Mouse (Mus musculus): ENCODE results near the gene Eya2. TPM values are rescaled to one million over a fixed set of nuclear protein-coding genes. Genes with fewer than 3 reads are reported as not detected.

The Eya2 gene
- polyA plus RNA-seq, 1 experiment from 2014 or later: 0.76 TPM

GRCm38 (mm10) chr2:165752704-165753103, 157.9 kb downstream of the Eya2 start:
- Histone ChIP-seq H3K9me3 (ENCODE audit: control insufficient read depth, low read length) (no peaks in the 10 kb centered on the region), H3K4me3 (ENCODE audit: control insufficient read depth in 1 of 2, insufficient read depth in 1 of 2, low read depth in 1 of 2, low read length in 2 of 2) (no peak overlapping the region), H3K4me1 (ENCODE audit: control insufficient read depth in 2 of 2, insufficient read depth in 2 of 2, low read length in 2 of 2) (no peaks in the 10 kb centered on the region), H3K27ac (replicated peaks in 1 of 2; ENCODE audit: control insufficient read depth in 1 of 2, insufficient read depth in 1 of 2, low read depth in 2 of 2, low read length in 2 of 2) (no peak overlapping the region), H3K9ac (ENCODE audit: low read length) (no peak overlapping the region), H3K4me2 (ENCODE audit: low read length) (no peak overlapping the region), H3K27me3 (ENCODE audit: control insufficient read depth, insufficient read depth, low read length) (peaks cover 17% of the 10 kb centered on the region; the same call in 1 of the 2 replicates), H3K36me3 (ENCODE audit: control insufficient read depth, insufficient read depth, low read length) (no peaks in the 10 kb centered on the region)
- no peak; the same call in 1 of the 2 replicates for ATAC-seq (ENCODE audit: insufficient number of reproducible peaks, insufficient read depth, low FRiP score, low read depth)
- 73% methylated on average over 4 of the region's 4 CpGs for WGBS

GRCm38 (mm10) chr2:165757799-165758198, 163.0 kb downstream of the Eya2 start:
- WGBS: 75% methylated on average over 15 of the region's 15 CpGs
- H3K9ac ChIP-seq (ENCODE audit: low read length): no peak overlapping the region
- no peaks in the 10 kb centered on the region for H3K9me3 ChIP-seq (ENCODE audit: control insufficient read depth, low read length)
- H3K4me2 ChIP-seq (ENCODE audit: low read length): no peak overlapping the region
- no peak overlapping the region for H3K4me3 ChIP-seq (ENCODE audit: control insufficient read depth in 1 of 2, insufficient read depth in 1 of 2, low read depth in 1 of 2, low read length in 2 of 2)
- H3K36me3 ChIP-seq (ENCODE audit: control insufficient read depth, insufficient read depth, low read length): no peaks in the 10 kb centered on the region
- ATAC-seq (ENCODE audit: insufficient number of reproducible peaks, insufficient read depth, low FRiP score, low read depth): no peak
- H3K4me1 ChIP-seq (ENCODE audit: control insufficient read depth in 2 of 2, insufficient read depth in 2 of 2, low read length in 2 of 2): peaks cover 0 to 2% of the 10 kb centered on the region in 2 experiments; a peak in 1 of 4 replicates
- no peak overlapping the region for H3K27ac ChIP-seq (replicated peaks in 1 of 2; ENCODE audit: control insufficient read depth in 1 of 2, insufficient read depth in 1 of 2, low read depth in 2 of 2, low read length in 2 of 2)
- H3K27me3 ChIP-seq (ENCODE audit: control insufficient read depth, insufficient read depth, low read length): no peaks in the 10 kb centered on the region

- Histone ChIP-seq H3K27me3 (ENCODE audit: control insufficient read depth, insufficient read depth, low read length) (no peaks in the 10 kb centered on the region), H3K27ac (replicated peaks in 1 of 2; ENCODE audit: control insufficient read depth in 1 of 2, insufficient read depth in 1 of 2, low read depth in 2 of 2, low read length in 2 of 2) (no peak overlapping the region), H3K4me1 (ENCODE audit: control insufficient read depth in 2 of 2, insufficient read depth in 2 of 2, low read length in 2 of 2) (peaks cover 0 to 2% of the 10 kb centered on the region in 2 experiments; a peak in 1 of 4 replicates), H3K9me3 (ENCODE audit: control insufficient read depth, low read length) (no peaks in the 10 kb centered on the region), H3K9ac (ENCODE audit: low read length) (no peak overlapping the region), H3K4me2 (ENCODE audit: low read length) (no peak overlapping the region), H3K36me3 (ENCODE audit: control insufficient read depth, insufficient read depth, low read length) (no peaks in the 10 kb centered on the region), H3K4me3 (ENCODE audit: control insufficient read depth in 1 of 2, insufficient read depth in 1 of 2, low read depth in 1 of 2, low read length in 2 of 2) (no peak overlapping the region)
- no peak for ATAC-seq (ENCODE audit: insufficient number of reproducible peaks, insufficient read depth, low FRiP score, low read depth)
- WGBS: 11% methylated on average over 5 of the region's 5 CpGs
Measured at GRCm38 (mm10) chr2:165758534-165758933, 163.7 kb downstream of the Eya2 start.

- Histone ChIP-seq H3K36me3 (ENCODE audit: control insufficient read depth, insufficient read depth, low read length) (no peaks in the 10 kb centered on the region), H3K9me3 (ENCODE audit: control insufficient read depth, low read length) (no peaks in the 10 kb centered on the region), H3K4me3 (ENCODE audit: control insufficient read depth in 1 of 2, insufficient read depth in 1 of 2, low read depth in 1 of 2, low read length in 2 of 2) (no peak overlapping the region), H3K4me1 (ENCODE audit: control insufficient read depth in 2 of 2, insufficient read depth in 2 of 2, low read length in 2 of 2) (peaks cover 0 to 2% of the 10 kb centered on the region in 2 experiments; a peak in 1 of 4 replicates), H3K9ac (ENCODE audit: low read length) (no peak overlapping the region), H3K4me2 (ENCODE audit: low read length) (no peak overlapping the region), H3K27ac (replicated peaks in 1 of 2; ENCODE audit: control insufficient read depth in 1 of 2, insufficient read depth in 1 of 2, low read depth in 2 of 2, low read length in 2 of 2) (no peak overlapping the region), H3K27me3 (ENCODE audit: control insufficient read depth, insufficient read depth, low read length) (no peaks in the 10 kb centered on the region)
- WGBS: 85% methylated on average over 13 of the region's 13 CpGs
- ATAC-seq (ENCODE audit: insufficient number of reproducible peaks, insufficient read depth, low FRiP score, low read depth): no peak
Measured at GRCm38 (mm10) chr2:165759421-165759985, 164.7 kb downstream of the Eya2 start.

- H3K4me2 ChIP-seq (ENCODE audit: low read length): no peak overlapping the region
- H3K4me1 ChIP-seq (ENCODE audit: control insufficient read depth in 2 of 2, insufficient read depth in 2 of 2, low read length in 2 of 2): no peaks in the 10 kb centered on the region
- no peak overlapping the region for H3K27ac ChIP-seq (replicated peaks in 1 of 2; ENCODE audit: control insufficient read depth in 1 of 2, insufficient read depth in 1 of 2, low read depth in 2 of 2, low read length in 2 of 2)
- no peaks in the 10 kb centered on the region for H3K27me3 ChIP-seq (ENCODE audit: control insufficient read depth, insufficient read depth, low read length)
- ATAC-seq (ENCODE audit: insufficient number of reproducible peaks, insufficient read depth, low FRiP score, low read depth): no peak
- WGBS: 39% methylated on average over 11 of the region's 11 CpGs
- H3K4me3 ChIP-seq (ENCODE audit: control insufficient read depth in 1 of 2, insufficient read depth in 1 of 2, low read depth in 1 of 2, low read length in 2 of 2): no peak overlapping the region
- H3K36me3 ChIP-seq (ENCODE audit: control insufficient read depth, insufficient read depth, low read length): no peaks in the 10 kb centered on the region
- H3K9ac ChIP-seq (ENCODE audit: low read length): no peak overlapping the region
- H3K9me3 ChIP-seq (ENCODE audit: control insufficient read depth, low read length): no peaks in the 10 kb centered on the region
Measured at GRCm38 (mm10) chr2:165768805-165769358, 174.1 kb downstream of the Eya2 start.

GRCm38 (mm10) chr2:165769375-165769948, 174.6 kb downstream of the Eya2 start:
- no peak overlapping the region for H3K27ac ChIP-seq (replicated peaks in 1 of 2; ENCODE audit: control insufficient read depth in 1 of 2, insufficient read depth in 1 of 2, low read depth in 2 of 2, low read length in 2 of 2)
- 53% methylated on average over 10 of the region's 10 CpGs for WGBS

GRCm38 (mm10) chr2:165778927-165779326, 184.1 kb downstream of the Eya2 start:
- Histone ChIP-seq H3K4me1 (ENCODE audit: control insufficient read depth in 2 of 2, insufficient read depth in 2 of 2, low read length in 2 of 2) (peaks cover 0 to 4% of the 10 kb centered on the region in 2 experiments; a peak in 2 of 4 replicates), H3K4me3 (ENCODE audit: control insufficient read depth in 1 of 2, insufficient read depth in 1 of 2, low read depth in 1 of 2, low read length in 2 of 2) (no peak overlapping the region), H3K9me3 (ENCODE audit: control insufficient read depth, low read length) (no peaks in the 10 kb centered on the region; the same call in 1 of the 2 replicates), H3K4me2 (ENCODE audit: low read length) (no peak overlapping the region), H3K27me3 (ENCODE audit: control insufficient read depth, insufficient read depth, low read length) (no peaks in the 10 kb centered on the region), H3K9ac (ENCODE audit: low read length) (no peak overlapping the region), H3K27ac (replicated peaks in 1 of 2; ENCODE audit: control insufficient read depth in 1 of 2, insufficient read depth in 1 of 2, low read depth in 2 of 2, low read length in 2 of 2) (no peak overlapping the region), H3K36me3 (ENCODE audit: control insufficient read depth, insufficient read depth, low read length) (peaks cover 27% of the 10 kb centered on the region)
- ATAC-seq (ENCODE audit: insufficient number of reproducible peaks, insufficient read depth, low FRiP score, low read depth): no peak
- 26% methylated on average over 6 of the region's 6 CpGs for WGBS

More at GRCm38 (mm10) chr2:165769375-165769948, 174.6 kb downstream of the Eya2 start:
- no peaks in the 10 kb centered on the region for H3K27me3 ChIP-seq (ENCODE audit: control insufficient read depth, insufficient read depth, low read length)
- ATAC-seq (ENCODE audit: insufficient number of reproducible peaks, insufficient read depth, low FRiP score, low read depth): no peak
- no peak overlapping the region for H3K4me3 ChIP-seq (ENCODE audit: control insufficient read depth in 1 of 2, insufficient read depth in 1 of 2, low read depth in 1 of 2, low read length in 2 of 2)
- H3K4me2 ChIP-seq (ENCODE audit: low read length): no peak overlapping the region
- H3K9ac ChIP-seq (ENCODE audit: low read length): no peak overlapping the region
- H3K4me1 ChIP-seq (ENCODE audit: control insufficient read depth in 2 of 2, insufficient read depth in 2 of 2, low read length in 2 of 2): no peaks in the 10 kb centered on the region
- H3K9me3 ChIP-seq (ENCODE audit: control insufficient read depth, low read length): no peaks in the 10 kb centered on the region; the same call in 1 of the 2 replicates
- no peaks in the 10 kb centered on the region for H3K36me3 ChIP-seq (ENCODE audit: control insufficient read depth, insufficient read depth, low read length)

All from heart, embryonic 14.5 days (tissue).